In genomic region chr2:127346334-127346733, GRCm38 (mm10) we compare ENCODE assay signal across 17 mouse cellular contexts. TPM values are rescaled to one million over a fixed set of nuclear protein-coding genes. Genes with fewer than 3 reads are reported as not detected.
DNase-seq lines count a peak whose midpoint lies in the region; ATAC-seq and TF ChIP-seq lines count a peak whose summit lies in the region.
"Had no signal": no experiment of that assay in that cellular context is flagged by ENCODE, and none has a peak within 500 bp of the region (broad histone marks: within the 10 kb centered on the region; RNA-seq: fewer than 3 reads in every experiment).

No protein-coding gene starts in this region.

- peak in 1 of 2 experiments; percentile 45 for DNase-seq in spleen, adult 2 months (ENCODE audit: low read depth in 1 of 2, low spot score in 2 of 2)
- DNase-seq in spleen, postnatal 14 days (ENCODE audit: low spot score in 2 of 2), result no peak
- peak; percentile 55 for DNase-seq in MN1 (ENCODE audit: low spot score)
- DNase-seq in heart, postnatal 4 days, result no peak
- DNase-seq: cerebellum, adult 8-10 months; left cerebral cortex, postnatal 4 days; thymus, adult 2 months had no signal

- ATAC-seq in intestine, postnatal 0 days, result no peak
- no peak for ATAC-seq in intestine, embryonic 16.5 days
- ATAC-seq in neutrophil, adult 5-6 weeks (ENCODE audit: extremely low read depth, insufficient number of reproducible peaks, low FRiP score, poor library complexity, severe bottlenecking), result peak; percentile 42; the same call in 1 of the 2 replicates
- no peak for ATAC-seq in activated CD4-positive, CD25-positive, alpha-beta regulatory T cell, adult 4 months
- ATAC-seq: forebrain, embryonic 16.5 days had no signal

- H3K36me3 ChIP-seq in intestine, postnatal 0 days (ENCODE audit: control insufficient read depth, insufficient read depth), result no peaks in the 10 kb centered on the region
- no peaks in the 10 kb centered on the region for H3K36me3 ChIP-seq in intestine, embryonic 16.5 days (ENCODE audit: control insufficient read depth, insufficient read depth, low read length)
- no peaks in the 10 kb centered on the region for H3K36me3 ChIP-seq in spleen, adult 2 months (ENCODE audit: control insufficient read depth, insufficient read depth, low read length)

- no peak for TF ChIP-seq POLR2A in spleen, adult 2 months (IDR thresholded peaks at IDR 0.05; ENCODE audit: low read depth, low read length)

- H3K27ac ChIP-seq in intestine, postnatal 0 days (ENCODE audit: low read depth, low read length), result no peak overlapping the region
- no peak overlapping the region for H3K27ac ChIP-seq in intestine, embryonic 16.5 days (ENCODE audit: low read length)
- no peak overlapping the region for H3K27ac ChIP-seq in spleen, adult 2 months (ENCODE audit: insufficient read depth, low read length)

- 50% methylated on average over 1 of the region's 1 CpGs for WGBS in intestine, postnatal 0 days
- WGBS in intestine, embryonic 16.5 days, result 63% methylated on average over 1 of the region's 1 CpGs
- WGBS in spleen, adult 2 months, result 50% methylated on average over 1 of the region's 1 CpGs

- H3K9me3 ChIP-seq in intestine, postnatal 0 days (ENCODE audit: control insufficient read depth), result no peaks in the 10 kb centered on the region
- H3K9me3 ChIP-seq in intestine, embryonic 16.5 days (ENCODE audit: control insufficient read depth, low read length), result no peaks in the 10 kb centered on the region

- H3K4me1 ChIP-seq in intestine, postnatal 0 days (replicated peaks; ENCODE audit: control insufficient read depth, insufficient read depth, low read length), result no peaks in the 10 kb centered on the region
- H3K4me1 ChIP-seq in intestine, embryonic 16.5 days (ENCODE audit: control insufficient read depth, insufficient read depth, low read length), result no peaks in the 10 kb centered on the region
- H3K4me1 ChIP-seq in spleen, adult 2 months (ENCODE audit: control insufficient read depth, insufficient read depth, insufficient read length), result no peaks in the 10 kb centered on the region

- peak; percentile 61 for TF ChIP-seq CTCF in intestine, postnatal 0 days (IDR thresholded peaks at IDR 0.05; ENCODE audit: low read depth)
- peak; percentile 25; the same call in 1 of the 2 replicates for TF ChIP-seq CTCF in spleen, adult 2 months (IDR thresholded peaks at IDR 0.05; ENCODE audit: extremely low read depth, insufficient read depth, insufficient read length, insufficient replicate concordance)

- no peak overlapping the region for H3K9ac ChIP-seq in intestine, postnatal 0 days (ENCODE audit: low read depth, low read length)
- no peak overlapping the region for H3K9ac ChIP-seq in intestine, embryonic 16.5 days (ENCODE audit: low read depth, low read length)

- no peak overlapping the region for H3K4me3 ChIP-seq in intestine, postnatal 0 days (ENCODE audit: low read depth, low read length)
- H3K4me3 ChIP-seq in intestine, embryonic 16.5 days (ENCODE audit: low read length), result no peak overlapping the region
- H3K4me3 ChIP-seq in spleen, adult 2 months (ENCODE audit: extremely low read depth, insufficient read depth, insufficient read length), result no peak overlapping the region

- no peak overlapping the region for H3K4me2 ChIP-seq in intestine, postnatal 0 days (replicated peaks; ENCODE audit: low read depth)
- no peak overlapping the region for H3K4me2 ChIP-seq in intestine, embryonic 16.5 days (ENCODE audit: low read depth, low read length)

- no peaks in the 10 kb centered on the region for H3K27me3 ChIP-seq in intestine, postnatal 0 days (replicated peaks; ENCODE audit: control insufficient read depth, insufficient read depth, low read length)
- no peaks in the 10 kb centered on the region for H3K27me3 ChIP-seq in intestine, embryonic 16.5 days (replicated peaks; ENCODE audit: control insufficient read depth, insufficient read depth, low read length)
- no peaks in the 10 kb centered on the region for H3K27me3 ChIP-seq in spleen, adult 2 months (ENCODE audit: control insufficient read depth, insufficient read depth, low read length)

RNA-seq across cellular contexts. Expression of gene Astl, which starts 7.9 kb away (rescaled TPM):
- polyA plus RNA-seq in intestine, postnatal 0 days (2015; fragmentation: Nextera tagmentation; extraction: Ambion mirVana), result not detected in 2 replicates
- polyA plus RNA-seq in intestine, embryonic 16.5 days (2015; fragmentation: Nextera tagmentation; extraction: Ambion mirVana), result not detected in 2 replicates
- polyA plus RNA-seq in spleen, adult 2 months (2012; rRNA removed), result 0.08 TPM in 2 replicates
- 1.2 and 1.5 TPM in 2 replicates for total RNA-seq in neutrophil, adult 5-6 weeks (2017)
- under 1 TPM; 0.28 to 0.37 TPM for polyA plus RNA-seq in activated CD4-positive, CD25-positive, alpha-beta regulatory T cell, adult 4 months (2017; shearing (Covaris generic))
- not detected for total RNA-seq in heart, postnatal 4 days (2021)
- total RNA-seq: adrenal gland, postnatal 36 days; layer of hippocampus, adult 18-20 months; left cerebral cortex, postnatal 4 days had no signal
- polyA plus RNA-seq: forebrain, embryonic 16.5 days; gonadal fat pad, adult 2 months; hindbrain, embryonic 11.5 days; lung, embryonic 16.5 days had no signal

RNA-seq across cellular contexts. Expression of gene Dusp2, which starts 10.4 kb away (rescaled TPM):
- polyA plus RNA-seq in intestine, postnatal 0 days (2015; fragmentation: Nextera tagmentation; extraction: Ambion mirVana), result 3.7 and 4.4 TPM in 2 replicates
- polyA plus RNA-seq in intestine, embryonic 16.5 days (2015; fragmentation: Nextera tagmentation; extraction: Ambion mirVana), result 2.1 and 3.5 TPM in 2 replicates
- polyA plus RNA-seq in spleen, adult 2 months (2012; rRNA removed), result 116 and 178 TPM in 2 replicates
- total RNA-seq in neutrophil, adult 5-6 weeks (2017), result 175 and 211 TPM in 2 replicates
- polyA plus RNA-seq in activated CD4-positive, CD25-positive, alpha-beta regulatory T cell, adult 4 months (2017; shearing (Covaris generic)), result 10 to 100 TPM; 18.6 to 38.6 TPM
- 1 to 10 TPM; 3.3 to 3.7 TPM for total RNA-seq in heart, postnatal 4 days (2021)

RNA-seq across cellular contexts. Expression of gene Adra2b, which starts 16.7 kb away (rescaled TPM):
- 1.3 and 1.4 TPM in 2 replicates for polyA plus RNA-seq in intestine, postnatal 0 days (2015; fragmentation: Nextera tagmentation; extraction: Ambion mirVana)
- polyA plus RNA-seq in intestine, embryonic 16.5 days (2015; fragmentation: Nextera tagmentation; extraction: Ambion mirVana), result 1.3 and 2.0 TPM in 2 replicates
- polyA plus RNA-seq in spleen, adult 2 months (2012; rRNA removed), result 1.2 and 1.3 TPM in 2 replicates
- not detected in 2 replicates for total RNA-seq in neutrophil, adult 5-6 weeks (2017)
- polyA plus RNA-seq in activated CD4-positive, CD25-positive, alpha-beta regulatory T cell, adult 4 months (2017; shearing (Covaris generic)), result not detected
- under 1 TPM; 0.32 to 0.33 TPM for total RNA-seq in heart, postnatal 4 days (2021)
